Mouse (Mus musculus) hindbrain, embryonic 10.5 days (tissue): ENCODE measurements around the gene Meox1. TPM values are rescaled to one million over a fixed set of nuclear protein-coding genes. Genes with fewer than 3 reads are reported as not detected.
A peak's percentile ranks its signal among the peaks of the same experiment; 100 is the strongest.

Experiments used
- DNase-seq: peaks from one replicate; pipeline ENCODE4 v3.0.0-alpha.2; 2017; ENCODE audit warnings: low spot score
- H3K27ac ChIP-seq: fragments of 300-500 bp; sonication (generic); 2 replicates; pipeline ENCODE4 v1.5.1; 2016; ENCODE audit warnings: mild to moderate bottlenecking, moderate library complexity
- H3K27me3 ChIP-seq: fragments of 300-500 bp; sonication (generic); 2 replicates; pipeline ENCODE4 v1.6.1; 2016; ENCODE audit warnings: mild to moderate bottlenecking; ENCODE audit not compliant: poor library complexity, insufficient read depth, severe bottlenecking
- H3K36me3 ChIP-seq: fragments of 300-500 bp; sonication (generic); 2 replicates; pipeline ENCODE4 v1.6.1; 2016; ENCODE audit warnings: mild to moderate bottlenecking, moderate library complexity
- H3K4me1 ChIP-seq: fragments of 300-500 bp; sonication (generic); replicated peaks from 2 replicates; pipeline ENCODE4 v1.6.1; 2016; ENCODE audit warnings: mild to moderate bottlenecking
- H3K4me3 ChIP-seq: fragments of 300-500 bp; sonication (generic); 2 replicates; pipeline ENCODE4 v1.5.1; 2016; ENCODE audit warnings: mild to moderate bottlenecking, moderate library complexity
- H3K9me3 ChIP-seq: fragments of 300-500 bp; sonication (generic); 2 replicates; pipeline ENCODE4 v1.6.1; 2016; ENCODE audit warnings: mild to moderate bottlenecking, moderate library complexity
- WGBS: fragments of 180-500 bp; shearing (Covaris S2); methylation state at CpG from one replicate; pipeline ENCODE4 v1.1.7; 2016; 5-methylcytosine and 5-hydroxymethylcytosine counted together
- polyA plus RNA-seq: library from polyadenylated mRNA; unstranded; fragments of >200 nt; fragmentation: Nextera tagmentation; extraction: Ambion mirVana; gene quantifications from 2 replicates; pipeline ENCODE4 v1.2.1, GENCODE M21; 2016

Meox1 gene
- polyA plus RNA-seq, 1 experiment from 2014 or later = 1.6 TPM

GRCm38 (mm10) chr11:101830616-101831015 lies 63.6 kb downstream of the Meox1 start:
- H3K27me3 ChIP-seq = no peaks in the 10 kb centered on the region
- H3K9me3 ChIP-seq = no peaks in the 10 kb centered on the region
- no peak for DNase-seq
- WGBS = 67% methylated on average over 8 of the region's 8 CpGs
- H3K4me1 ChIP-seq = peaks cover 35% of the 10 kb centered on the region
- H3K36me3 ChIP-seq = no peaks in the 10 kb centered on the region
- H3K4me3 ChIP-seq = no peak overlapping the region
- H3K27ac ChIP-seq = peak overlapping the region; percentile 76

GRCm38 (mm10) chr11:101830112-101830511 lies 64.1 kb downstream of the Meox1 start:
- DNase-seq = peak; percentile 67
- H3K4me1 ChIP-seq = peaks cover 34% of the 10 kb centered on the region
- WGBS = 27% methylated on average over 10 of the region's 10 CpGs
- no peaks in the 10 kb centered on the region for H3K9me3 ChIP-seq
- peak overlapping the region; percentile 76 for H3K27ac ChIP-seq
- H3K36me3 ChIP-seq = no peaks in the 10 kb centered on the region
- H3K27me3 ChIP-seq = no peaks in the 10 kb centered on the region
- H3K4me3 ChIP-seq = no peak overlapping the region

GRCm38 (mm10) chr11:101828718-101829117 lies 65.5 kb downstream of the Meox1 start:
- Histone ChIP-seq H3K4me3 (no peak overlapping the region), H3K4me1 (peaks cover 27% of the 10 kb centered on the region), H3K36me3 (no peaks in the 10 kb centered on the region), H3K9me3 (no peaks in the 10 kb centered on the region), H3K27ac (no peak overlapping the region), H3K27me3 (no peaks in the 10 kb centered on the region)
- no peak for DNase-seq
- 92% methylated on average over 4 of the region's 4 CpGs for WGBS

Other genes starting within 250 kb of the Meox1 start
- 7.9 and 9.4 TPM in 2 replicates for gene Arl4d, start 228.8 kb downstream of the Meox1 start, polyA plus RNA-seq
- gene Dhx8, start 161.5 kb downstream of the Meox1 start, polyA plus RNA-seq = 37.1 and 42.2 TPM in 2 replicates
- gene Etv4, start 109.0 kb downstream of the Meox1 start, polyA plus RNA-seq = 7.6 and 8.8 TPM in 2 replicates
- gene Sost, start 72.6 kb upstream of the Meox1 start, polyA plus RNA-seq = 1.1 and 1.3 TPM in 2 replicates
- gene Cfap97d1, start 89.9 kb upstream of the Meox1 start, polyA plus RNA-seq = not detected in 2 replicates
- 11.6 and 12.4 TPM in 2 replicates for gene Dusp3, start 92.6 kb upstream of the Meox1 start, polyA plus RNA-seq
- 14.4 and 27.4 TPM in 2 replicates for gene Mpp3, start 134.1 kb upstream of the Meox1 start, polyA plus RNA-seq
- gene Cd300lg, start 147.1 kb upstream of the Meox1 start, polyA plus RNA-seq = 0.12 and 0.35 TPM in 2 replicates
- 12.8 and 18.6 TPM in 2 replicates for gene Mpp2, start 194.1 kb upstream of the Meox1 start, polyA plus RNA-seq
- gene Ppy, start 206.9 kb upstream of the Meox1 start, polyA plus RNA-seq = not detected in 2 replicates
- gene Pyy, start 213.5 kb upstream of the Meox1 start, polyA plus RNA-seq = 0.50 and 0.97 TPM in 2 replicates